8 mouse cellular contexts compared by ENCODE assay signal in the genomic region with DNA sequence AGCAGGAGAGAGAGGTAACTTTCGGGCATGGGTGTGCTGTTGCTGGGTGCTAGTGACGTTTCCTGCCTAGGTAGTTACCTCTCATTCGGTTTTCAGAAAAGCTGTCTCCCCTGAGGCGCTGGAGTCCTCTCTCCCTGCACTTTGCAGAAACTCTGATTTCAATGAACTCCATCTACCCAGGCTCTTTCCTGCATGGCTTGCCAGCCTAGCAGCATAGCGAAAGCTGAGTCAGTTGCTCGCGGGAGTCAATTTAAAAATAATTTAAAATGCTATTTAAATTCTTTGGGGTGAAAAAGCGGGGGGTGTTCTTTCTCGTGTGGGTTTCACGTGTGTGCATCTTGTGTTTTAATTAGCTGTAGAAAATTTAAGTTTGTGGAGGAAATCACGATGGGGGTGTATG. TPM values are rescaled to one million over a fixed set of nuclear protein-coding genes. Genes with fewer than 3 reads are reported as not detected.
A peak's percentile ranks its signal among the peaks of the same experiment; 100 is the strongest.
DNase-seq lines count a peak whose midpoint lies in the region; ATAC-seq lines count a peak whose summit lies in the region.

No protein-coding gene starts in this region.

- H3K4me1 ChIP-seq in neural tube, embryonic 11.5 days (ENCODE audit: control insufficient read depth, insufficient read depth, low read length) = peaks cover 9% of the 10 kb centered on the region
- H3K4me1 ChIP-seq in intestine, embryonic 15.5 days (replicated peaks) = peaks cover 35% of the 10 kb centered on the region
- peaks cover 38% of the 10 kb centered on the region for H3K4me1 ChIP-seq in neural tube, embryonic 13.5 days (replicated peaks)

- H3K27me3 ChIP-seq in neural tube, embryonic 11.5 days (ENCODE audit: control insufficient read depth, insufficient read depth, low read length) = peaks cover 65% of the 10 kb centered on the region
- peaks cover 60% of the 10 kb centered on the region for H3K27me3 ChIP-seq in intestine, embryonic 15.5 days (replicated peaks)
- H3K27me3 ChIP-seq in neural tube, embryonic 13.5 days = peaks cover 82% of the 10 kb centered on the region

- peak; percentile 33 for DNase-seq in cerebellum, adult 8-10 months
- DNase-seq in neural tube, embryonic 11.5 days (ENCODE audit: low spot score) = no peak
- DNase-seq in neural tube, embryonic 10.5 days (ENCODE audit: extremely low spot score, low spot score) = no peak
- DNase-seq in retina, embryonic 14.5 days (ENCODE audit: low spot score) = no peak

- no peak overlapping the region for H3K9ac ChIP-seq in neural tube, embryonic 11.5 days (ENCODE audit: low read length)
- no peak overlapping the region for H3K9ac ChIP-seq in intestine, embryonic 15.5 days
- H3K9ac ChIP-seq in neural tube, embryonic 13.5 days = no peak overlapping the region; the same call in 1 of the 2 replicates

- H3K27ac ChIP-seq in neural tube, embryonic 11.5 days (ENCODE audit: low read depth, low read length) = no peak overlapping the region
- no peak overlapping the region for H3K27ac ChIP-seq in intestine, embryonic 15.5 days
- no peak overlapping the region for H3K27ac ChIP-seq in neural tube, embryonic 13.5 days (replicated peaks)

- no peaks in the 10 kb centered on the region for H3K36me3 ChIP-seq in neural tube, embryonic 11.5 days (ENCODE audit: control insufficient read depth, insufficient read depth, low read length)
- H3K36me3 ChIP-seq in intestine, embryonic 15.5 days = no peaks in the 10 kb centered on the region
- H3K36me3 ChIP-seq in neural tube, embryonic 13.5 days = no peaks in the 10 kb centered on the region

- no peak for ATAC-seq in cerebellum, adult (ENCODE audit: insufficient number of reproducible peaks, low FRiP score, low TSS enrichment)
- no peak for ATAC-seq in neural tube, embryonic 11.5 days (ENCODE audit: insufficient read depth, low FRiP score, low TSS enrichment)
- ATAC-seq in intestine, embryonic 15.5 days = no peak
- ATAC-seq in neural tube, embryonic 13.5 days (ENCODE audit: low read depth) = no peak
- ATAC-seq in erythroid progenitor cell, adult 5-6 weeks (replicated peaks; ENCODE audit: low FRiP score, poor library complexity, severe bottlenecking) = no peak

- WGBS in neural tube, embryonic 11.5 days = 4% methylated on average over 11 of the region's 11 CpGs
- WGBS in intestine, embryonic 15.5 days = 5% methylated on average over 11 of the region's 11 CpGs
- WGBS in neural tube, embryonic 13.5 days = 4% methylated on average over 11 of the region's 11 CpGs

- no peaks in the 10 kb centered on the region for H3K9me3 ChIP-seq in neural tube, embryonic 11.5 days (ENCODE audit: control insufficient read depth, low read length)
- H3K9me3 ChIP-seq in intestine, embryonic 15.5 days = no peaks in the 10 kb centered on the region
- no peaks in the 10 kb centered on the region for H3K9me3 ChIP-seq in neural tube, embryonic 13.5 days

- H3K4me2 ChIP-seq in neural tube, embryonic 11.5 days (ENCODE audit: low read depth) = peak overlapping the region; percentile 54
- peak overlapping the region; percentile 97 for H3K4me2 ChIP-seq in intestine, embryonic 15.5 days (replicated peaks)
- peak overlapping the region; percentile 87 for H3K4me2 ChIP-seq in neural tube, embryonic 13.5 days

- peak overlapping the region; percentile 30 for H3K4me3 ChIP-seq in neural tube, embryonic 11.5 days (ENCODE audit: low read depth, low read length)
- peak overlapping the region; percentile 50 for H3K4me3 ChIP-seq in intestine, embryonic 15.5 days (replicated peaks)
- H3K4me3 ChIP-seq in neural tube, embryonic 13.5 days = peak overlapping the region; percentile 42

RNA-seq across cellular contexts. Expression of gene H6pd, which starts 21.1 kb away (rescaled TPM):
- polyA plus RNA-seq in neural tube, embryonic 11.5 days (2014; fragmentation: Nextera tagmentation; extraction: Ambion mirVana) = 3.0 and 3.6 TPM in 2 replicates
- 22.2 and 24.0 TPM in 2 replicates for polyA plus RNA-seq in intestine, embryonic 15.5 days (2015; fragmentation: Nextera tagmentation; extraction: Ambion mirVana)
- polyA plus RNA-seq in neural tube, embryonic 13.5 days (2015; fragmentation: Nextera tagmentation; extraction: Ambion mirVana) = 3.5 and 4.5 TPM in 2 replicates
- 2.5 TPM in 2 replicates for total RNA-seq in erythroid progenitor cell, adult 5-6 weeks (2015; ENCODE audit: low replicate concordance)
- 3.2 and 11.8 TPM in 2 replicates for total RNA-seq in erythroid progenitor cell, adult 5-6 weeks (2017; ENCODE audit: low replicate concordance)

RNA-seq across cellular contexts. Expression of gene Gpr157, which starts 57.3 kb away (rescaled TPM):
- 0.24 and 0.28 TPM in 2 replicates for polyA plus RNA-seq in neural tube, embryonic 11.5 days (2014; fragmentation: Nextera tagmentation; extraction: Ambion mirVana)
- 1.3 and 1.5 TPM in 2 replicates for polyA plus RNA-seq in intestine, embryonic 15.5 days (2015; fragmentation: Nextera tagmentation; extraction: Ambion mirVana)
- polyA plus RNA-seq in neural tube, embryonic 13.5 days (2015; fragmentation: Nextera tagmentation; extraction: Ambion mirVana) = 0.56 and 0.70 TPM in 2 replicates
- 0.42 TPM in 1 of 2 replicates, not detected in the other for total RNA-seq in erythroid progenitor cell, adult 5-6 weeks (2015; ENCODE audit: low replicate concordance)
- total RNA-seq in erythroid progenitor cell, adult 5-6 weeks (2017; ENCODE audit: low replicate concordance) = 0.51 and 0.83 TPM in 2 replicates
